Mouse (Mus musculus) bone marrow macrophage, adult 2 months (primary cell): Measurements from ENCODE around the gene Mpp3.

ENCODE experiments used
- CTCF ChIP-seq: IDR thresholded peaks from 2 replicates; pipeline ENCODE4 v1.5.1; 2012; ENCODE audit warnings: low read depth, mild to moderate bottlenecking, low read length, moderate library complexity
- POLR2A ChIP-seq: IDR thresholded peaks from 2 replicates; pipeline ENCODE4 v1.6.1; 2012; ENCODE audit warnings: mild to moderate bottlenecking, low read depth, low read length, borderline replicate concordance

DNA sequence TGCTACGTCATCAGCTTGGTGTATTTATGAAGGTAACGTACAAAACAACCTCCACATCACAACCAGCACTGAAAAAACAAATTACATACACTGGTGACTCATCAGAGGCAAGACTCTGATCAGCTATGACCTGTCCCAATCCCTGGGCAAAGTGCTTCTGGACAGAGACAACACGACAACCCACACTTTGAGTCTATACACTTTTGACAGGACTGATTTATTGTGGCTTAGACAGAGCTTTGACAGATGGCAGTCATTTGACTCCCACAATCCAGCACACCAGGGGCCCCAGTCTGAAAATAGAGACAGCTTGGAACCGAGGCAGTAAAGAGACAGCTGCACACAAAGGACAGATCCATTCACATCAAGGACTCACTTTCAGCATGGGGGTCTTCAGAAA is 28.8 kb downstream of the Mpp3 start:
- TF ChIP-seq CTCF (no peak), POLR2A (no peak)
